Mouse (Mus musculus): ENCODE measurements around the gene Coro1c.

- no peak for TF ChIP-seq GATA1 (IDR thresholded peaks at IDR 0.05; ENCODE audit: borderline replicate concordance, low read length)
- no peak for TF ChIP-seq FLI1 (IDR thresholded peaks at IDR 0.05; ENCODE audit: low read length)
Observed at GRCm38 (mm10) chr5:113832490-113832901, 76.1 kb downstream of the Coro1c start, which contains the start of gene Selplg.

Measured in megakaryocyte, embryonic 14.5 days (primary cell).